Mouse (Mus musculus): Measurements from ENCODE around the gene Rnf207.
A peak's percentile ranks its signal among the peaks of the same experiment; 100 is the strongest.

Gene Rnf207

GRCm38 (mm10) chr4:152272449-152273049 is 46.2 kb downstream of the Rnf207 start:
- DNase-seq (ENCODE audit: low spot score in 2 of 2): no peak

DNA sequence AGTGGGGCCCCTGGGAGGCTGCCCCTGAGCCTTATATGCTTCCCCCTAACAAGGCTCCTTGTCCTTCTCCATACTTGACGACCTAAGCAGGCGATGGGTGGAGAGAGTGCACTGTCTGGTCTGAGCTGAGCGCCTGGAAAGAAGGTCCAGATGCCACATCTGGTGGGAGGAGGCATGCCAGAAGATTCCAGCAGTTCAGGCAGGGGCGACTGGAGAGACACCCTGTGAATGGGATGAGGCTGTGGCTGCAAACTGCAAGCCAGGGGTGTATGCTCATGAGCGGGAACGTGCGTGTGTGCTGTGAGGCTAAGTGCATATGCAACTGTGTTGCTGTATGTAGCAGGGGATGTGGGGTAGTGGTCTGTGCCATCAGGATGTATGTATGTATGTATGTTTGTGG is 46.8 kb downstream of the Rnf207 start:
- no peak for DNase-seq (ENCODE audit: low spot score in 2 of 2)

DNA sequence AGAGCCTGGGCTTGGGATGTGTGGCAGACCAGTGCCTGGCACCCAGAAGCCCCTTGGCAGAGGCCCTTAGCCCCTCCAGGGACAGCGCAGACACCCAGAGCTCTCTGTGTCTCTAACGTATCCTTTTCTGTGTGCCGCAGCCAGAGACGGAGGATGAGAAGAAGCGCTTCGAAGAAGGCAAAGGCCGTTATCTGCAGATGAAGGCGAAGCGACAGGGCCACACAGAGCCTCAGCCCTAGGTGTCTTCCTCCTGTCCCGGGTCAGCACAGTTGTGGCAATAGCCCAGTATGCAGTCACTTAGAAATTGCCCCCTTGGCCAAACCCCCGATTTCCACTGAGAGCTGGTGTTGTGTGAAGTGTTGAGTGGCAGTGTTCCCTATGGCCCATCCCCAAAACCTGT is 47.5 kb downstream of the Rnf207 start:
- DNase-seq (ENCODE audit: low spot score in 2 of 2): no peak

DNA sequence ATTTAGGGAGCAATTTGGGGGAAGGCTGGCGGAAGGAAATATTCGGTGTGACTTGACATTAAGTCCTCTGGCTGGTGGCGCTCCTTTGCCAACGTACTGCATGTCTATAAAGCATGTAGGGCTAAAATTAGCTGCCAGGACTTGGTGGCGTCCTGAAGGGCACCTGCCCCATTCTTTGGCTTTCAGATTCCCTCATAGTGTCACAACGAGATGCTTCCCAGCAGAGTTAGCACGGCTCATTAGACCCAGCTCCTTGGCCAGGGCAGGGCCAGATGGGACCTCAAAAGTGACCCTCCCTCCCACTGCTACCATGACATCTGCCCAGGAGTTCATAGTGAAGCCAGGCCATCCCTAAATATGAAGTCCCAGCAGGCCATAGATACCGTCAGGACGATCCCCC is 48.2 kb downstream of the Rnf207 start:
- no peak for DNase-seq (ENCODE audit: low spot score in 2 of 2)

DNA sequence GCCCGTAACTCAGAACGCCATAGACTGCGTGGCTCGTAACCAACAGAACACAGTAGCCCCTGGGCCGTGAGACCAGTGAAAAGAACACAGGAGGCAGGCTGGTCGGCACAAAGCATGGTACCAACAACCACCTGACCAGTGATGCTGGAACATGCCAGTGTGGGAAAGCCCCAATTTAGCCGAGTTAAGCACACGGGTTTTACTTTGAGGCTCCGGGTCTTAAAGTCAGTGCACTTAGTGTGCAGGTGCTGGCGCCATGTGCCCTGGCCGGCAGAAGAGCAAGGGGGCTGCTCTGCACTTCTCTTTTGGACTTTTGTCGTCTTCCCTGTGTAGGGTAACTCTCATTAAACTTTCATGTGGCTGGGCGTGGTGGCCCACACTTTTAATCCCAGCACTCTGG is 48.8 kb downstream of the Rnf207 start:
- DNase-seq (ENCODE audit: low spot score in 2 of 2): no peak

- DNase-seq (ENCODE audit: low spot score in 2 of 2): no peak
Measured at GRCm38 (mm10) chr4:152267748-152268369, 50.9 kb downstream of the Rnf207 start.

DNA sequence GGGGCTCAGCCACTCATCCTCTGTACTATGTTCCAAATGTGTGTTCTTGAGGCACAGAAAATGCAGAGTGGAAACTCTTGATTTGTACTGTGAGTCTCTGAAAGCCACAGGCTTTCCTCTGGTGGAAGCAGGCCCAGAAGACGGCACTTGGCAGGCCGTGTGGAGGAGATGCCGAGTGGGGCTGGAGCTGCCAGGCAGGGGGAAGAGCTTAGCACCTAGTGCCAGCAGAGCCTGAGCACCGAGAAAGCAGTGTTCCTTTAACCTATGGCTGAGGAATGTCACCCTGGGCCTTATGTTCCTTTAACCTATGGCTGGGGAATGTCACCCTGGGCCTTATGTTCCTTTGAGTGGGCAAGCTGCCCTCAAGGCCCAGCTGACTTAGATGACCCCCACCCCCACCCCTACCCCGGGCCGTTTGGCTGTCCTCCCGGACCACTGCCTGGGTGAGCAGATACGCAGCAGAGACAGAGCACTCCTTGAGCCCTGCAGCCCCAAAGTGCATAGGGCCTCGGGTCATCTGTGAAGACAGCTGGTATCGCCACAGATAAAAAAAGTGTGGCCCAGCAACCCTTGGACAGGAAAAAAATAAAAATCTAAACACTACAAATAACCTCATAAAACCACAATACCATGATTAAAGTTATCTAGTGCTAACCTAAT is 52.4 kb downstream of the Rnf207 start:
- no peak for DNase-seq (ENCODE audit: low spot score in 2 of 2)

DNA sequence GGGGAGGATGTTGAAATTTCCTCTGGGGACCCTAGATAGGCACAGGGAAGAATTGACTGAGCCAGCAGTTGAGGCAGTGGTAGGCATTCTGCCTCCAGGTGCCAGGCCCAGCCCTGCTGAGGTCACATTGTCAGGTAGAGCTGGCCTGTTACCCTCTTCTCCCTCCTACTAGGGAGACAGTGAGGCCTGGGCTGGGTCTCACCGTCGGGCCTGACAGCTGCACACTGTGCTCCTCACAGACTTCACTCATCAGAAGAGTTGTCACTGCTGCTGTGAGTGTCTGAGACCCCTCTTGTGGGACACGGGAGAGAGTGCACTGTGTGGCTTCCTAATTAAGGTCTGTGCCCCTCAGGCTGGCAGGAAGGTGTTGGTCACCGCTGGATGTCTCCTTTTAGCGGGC is 53.0 kb downstream of the Rnf207 start:
- DNase-seq (ENCODE audit: low spot score in 2 of 2): no peak

GRCm38 (mm10) chr4:152264867-152265568 is 53.8 kb downstream of the Rnf207 start:
- DNase-seq (ENCODE audit: low spot score in 2 of 2): no peak

DNA sequence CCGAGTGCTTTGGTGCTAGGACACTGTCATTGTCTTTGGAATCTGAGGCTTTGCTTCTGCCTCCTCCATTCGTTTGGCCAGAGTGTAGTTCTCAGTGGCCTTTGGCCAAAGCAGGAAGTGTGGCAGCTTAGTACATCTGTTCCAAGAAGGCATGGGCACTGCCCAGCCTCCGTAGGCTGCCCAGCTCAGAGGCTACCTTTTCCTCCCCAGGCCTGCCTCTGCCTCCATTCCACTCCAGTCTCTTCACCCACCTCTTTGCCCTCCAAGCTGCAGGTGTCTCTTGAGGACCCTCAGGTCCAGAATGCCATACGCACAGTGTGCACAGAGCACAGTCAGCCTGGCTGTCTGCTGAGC is 54.6 kb downstream of the Rnf207 start:
- no peak for DNase-seq (ENCODE audit: low spot score in 2 of 2)

DNA sequence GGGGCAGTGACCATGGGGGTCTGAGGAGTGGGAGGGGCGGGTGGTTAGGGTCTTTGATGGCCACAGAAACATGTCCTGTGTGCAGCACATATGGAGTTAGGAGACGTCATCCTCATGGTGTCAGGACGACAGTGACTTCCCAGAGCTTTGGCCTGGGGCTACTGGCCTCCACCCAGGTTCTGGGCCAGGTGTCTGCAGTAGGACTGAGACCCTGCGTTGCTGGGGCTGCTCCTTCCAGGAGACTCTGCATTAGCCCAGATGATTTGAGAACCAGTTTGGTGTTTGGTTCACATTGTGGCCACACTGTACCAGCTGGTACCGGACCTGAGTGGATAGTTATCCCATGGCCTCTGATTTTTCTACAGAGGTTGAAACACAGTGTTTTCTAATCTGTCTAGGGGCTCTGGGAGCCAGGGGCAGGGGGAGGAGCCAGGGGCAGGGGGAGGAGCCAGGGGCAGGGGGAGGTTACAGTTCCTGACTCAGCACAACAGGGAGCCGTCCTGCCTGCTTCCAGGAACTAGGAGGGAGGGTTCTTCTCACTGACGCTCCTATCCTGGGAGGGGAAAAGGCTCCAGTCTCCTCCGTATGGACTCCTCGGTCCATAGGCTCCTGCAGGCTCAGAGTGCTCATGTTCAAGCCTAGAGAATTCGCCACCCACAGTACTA is 55.1 kb downstream of the Rnf207 start:
- DNase-seq (ENCODE audit: low spot score in 2 of 2): no peak

DNA sequence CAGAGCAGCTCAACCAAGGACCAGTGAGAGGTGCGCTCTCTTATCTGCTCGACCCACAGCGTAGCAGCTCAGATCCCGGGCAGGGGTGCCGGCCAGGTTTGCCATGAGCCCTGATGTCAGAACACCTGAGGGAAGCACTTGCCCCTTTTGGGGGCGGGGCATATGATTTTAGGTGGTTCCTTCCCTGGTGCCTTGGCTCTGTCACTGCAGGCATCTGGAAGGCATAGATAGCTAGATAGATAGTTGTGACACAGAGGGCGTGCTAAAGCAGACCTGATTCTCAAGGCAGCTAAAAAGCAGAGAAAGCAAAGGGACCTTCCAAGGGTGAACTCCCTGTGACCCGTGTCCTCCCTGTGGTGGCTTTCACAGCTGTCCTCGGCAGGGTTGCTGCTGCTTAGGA is 55.7 kb downstream of the Rnf207 start:
- no peak for DNase-seq (ENCODE audit: low spot score in 2 of 2)

DNA sequence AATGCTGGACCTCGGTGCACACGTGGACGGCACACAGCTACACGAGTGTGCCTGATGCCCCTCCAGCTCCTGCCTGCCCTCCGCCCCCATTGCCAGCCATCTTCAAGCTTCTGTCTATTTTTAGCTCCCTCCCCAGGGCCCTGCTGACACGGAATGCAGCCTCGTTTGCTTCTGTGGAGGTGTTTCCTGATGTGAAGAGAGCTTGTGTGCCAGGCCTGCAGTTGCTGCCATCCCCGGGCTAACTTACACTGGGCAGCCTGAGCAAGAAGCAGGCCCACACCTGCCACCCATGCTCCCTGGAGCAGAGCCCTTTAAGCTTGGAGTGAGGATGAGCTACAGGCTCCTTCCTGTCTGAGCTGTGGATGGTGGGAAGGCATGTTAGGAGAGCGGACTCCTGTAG is 56.6 kb downstream of the Rnf207 start:
- DNase-seq (ENCODE audit: low spot score in 2 of 2): no peak

- no peak for DNase-seq (ENCODE audit: low spot score in 2 of 2)
Measured at GRCm38 (mm10) chr4:152260451-152260850, 58.3 kb downstream of the Rnf207 start.

- peak; percentile 62 to 63 for DNase-seq (ENCODE audit: low spot score in 2 of 2)
Measured at GRCm38 (mm10) chr4:152257070-152257469, 61.7 kb downstream of the Rnf207 start.
